Mouse (Mus musculus) embryo, embryonic 11.5 days (tissue): ENCODE data around the gene Tmem63b.
"Not testable (repeated sequence)": the region's sequence is repeated elsewhere in the genome, so short reads cannot be mapped to it uniquely, and the experiment has no call there.

Experiments used
- DNase-seq: peaks from one replicate; pipeline ENCODE4 v3.0.0-alpha.2; 2012; ENCODE audit warnings: low read depth, low spot score

Gene Tmem63b

DNA sequence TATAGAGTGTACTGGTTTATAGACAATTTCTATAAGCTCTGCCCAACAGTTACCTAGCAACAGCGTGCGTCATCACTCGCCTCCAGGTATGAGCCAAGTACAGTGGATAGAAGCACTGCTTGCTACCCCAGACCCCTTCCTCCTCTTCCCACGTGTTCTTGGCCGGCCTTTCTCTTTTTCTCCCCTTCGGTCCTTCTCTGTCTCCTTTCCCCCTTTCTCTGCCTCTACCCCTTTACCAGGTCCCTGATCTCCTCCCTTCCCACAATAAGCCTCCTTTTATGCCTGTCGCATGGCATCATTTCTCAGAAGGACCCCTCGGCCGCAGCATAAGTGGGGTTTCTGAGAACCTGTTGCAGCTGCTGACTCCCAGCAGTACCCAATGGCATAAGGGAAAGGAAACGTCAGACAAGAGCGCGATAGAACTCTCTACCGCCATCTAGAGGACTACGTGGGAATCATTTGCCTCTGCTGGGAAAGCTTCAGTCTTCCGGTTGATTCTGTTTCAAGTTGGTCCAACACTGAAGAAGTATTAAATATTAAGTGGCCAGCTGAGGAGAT lies 60.0 kb downstream of the Tmem63b start:
- DNase-seq = peak; percentile 81

DNA sequence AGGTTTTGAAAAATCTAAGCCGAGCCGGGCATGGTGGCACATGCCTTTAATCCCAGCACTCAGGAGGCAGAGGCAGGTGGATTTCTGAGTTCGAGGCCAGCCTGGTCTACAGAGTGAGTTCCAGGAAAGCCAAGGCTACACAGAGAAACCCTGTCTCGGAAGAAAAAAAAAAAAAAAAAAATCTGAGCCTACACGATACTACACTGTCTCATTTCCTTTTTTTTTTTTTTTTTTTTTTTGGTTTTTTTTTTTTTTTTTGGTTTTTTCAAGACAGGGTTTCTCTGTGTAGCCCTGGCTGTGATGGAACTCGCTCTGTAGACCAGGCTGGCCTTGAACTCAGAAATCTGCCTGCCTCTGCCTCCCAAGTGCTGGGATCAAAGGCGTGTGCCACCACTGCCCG lies 63.3 kb downstream of the Tmem63b start:
- DNase-seq = not testable (repeated sequence)

DNA sequence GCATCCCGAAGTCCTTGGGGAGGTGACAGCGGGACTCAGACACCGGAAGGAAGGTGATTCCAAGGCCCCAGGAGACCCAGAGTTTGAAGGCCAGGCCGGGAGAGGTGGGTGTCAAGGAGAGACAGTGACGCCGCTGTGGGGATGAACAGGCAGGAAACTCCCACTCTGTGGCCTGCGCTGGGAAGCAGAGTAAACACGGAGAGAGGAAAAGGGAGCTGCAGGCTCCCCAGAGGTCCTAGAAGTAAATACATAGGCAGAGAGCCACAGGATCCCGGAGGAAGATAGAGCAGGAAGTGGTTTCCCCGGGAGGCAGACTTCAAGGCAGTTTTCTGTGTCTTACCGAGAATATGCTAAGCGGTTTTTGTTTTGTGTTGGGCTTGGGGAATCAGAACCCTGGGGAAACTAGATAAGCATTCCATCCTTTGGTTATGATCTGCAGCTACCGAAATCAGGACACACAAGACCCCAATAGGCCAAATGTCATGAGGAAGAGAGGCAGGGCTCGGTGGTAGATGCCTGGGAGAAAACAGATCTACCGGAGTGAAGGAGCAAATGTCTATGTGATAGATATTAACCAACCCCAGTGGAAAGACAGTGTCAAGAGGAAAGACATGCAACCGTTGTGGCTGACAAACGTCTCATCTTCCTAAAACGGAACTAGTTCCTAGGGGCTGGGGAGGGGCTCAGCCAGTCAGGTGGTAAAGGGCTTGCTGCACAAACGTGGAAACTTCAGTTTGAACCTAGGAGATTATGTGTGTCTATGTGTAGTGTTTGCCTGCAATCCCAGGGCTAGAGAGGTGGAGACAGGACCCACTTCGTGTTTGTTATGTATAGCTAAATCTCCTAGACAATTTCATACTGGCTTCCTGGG lies 67.1 kb downstream of the Tmem63b start:
- no peak for DNase-seq

DNA sequence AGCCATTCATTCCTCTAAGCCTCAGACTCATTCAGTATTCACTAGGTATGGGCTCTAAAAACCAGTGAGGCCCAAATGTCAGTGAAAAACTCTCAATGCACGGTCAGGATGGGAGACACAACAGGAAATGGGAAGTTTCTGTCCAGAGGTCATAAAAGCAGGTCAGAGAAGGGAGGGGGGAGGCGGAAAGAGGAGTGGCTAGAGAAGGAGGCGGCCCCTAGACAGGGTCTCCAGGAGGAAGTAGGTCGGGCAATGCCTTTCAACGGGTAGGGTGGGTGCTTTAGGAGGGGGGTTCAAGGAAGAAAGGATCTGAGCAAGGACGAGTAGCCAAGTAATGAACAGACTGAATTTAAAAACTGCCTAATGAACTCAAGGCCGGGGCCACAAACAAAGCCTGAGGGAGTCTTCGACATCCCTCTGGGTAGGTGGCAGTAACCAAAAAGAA lies 67.7 kb downstream of the Tmem63b start:
- DNase-seq = no peak

DNA sequence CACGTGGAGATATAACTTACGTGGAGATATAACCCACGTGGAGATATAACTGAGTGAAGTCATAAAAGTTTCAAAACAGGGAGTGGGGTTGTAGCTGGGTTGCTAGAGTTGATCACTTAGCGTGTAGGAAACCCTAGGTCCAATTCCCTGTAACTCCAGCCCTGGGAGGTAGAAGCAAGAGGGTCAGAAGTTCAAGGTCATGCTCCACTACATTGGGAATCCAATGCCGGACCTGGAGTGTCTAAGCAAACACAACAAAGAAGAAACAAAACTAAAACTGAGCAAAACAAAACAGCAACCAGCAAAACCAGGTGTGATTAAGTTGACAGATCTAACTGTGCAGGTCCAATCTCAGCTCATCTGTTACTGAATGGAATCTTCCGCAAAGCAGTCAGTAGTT lies 69.0 kb downstream of the Tmem63b start:
- DNase-seq = no peak

DNA sequence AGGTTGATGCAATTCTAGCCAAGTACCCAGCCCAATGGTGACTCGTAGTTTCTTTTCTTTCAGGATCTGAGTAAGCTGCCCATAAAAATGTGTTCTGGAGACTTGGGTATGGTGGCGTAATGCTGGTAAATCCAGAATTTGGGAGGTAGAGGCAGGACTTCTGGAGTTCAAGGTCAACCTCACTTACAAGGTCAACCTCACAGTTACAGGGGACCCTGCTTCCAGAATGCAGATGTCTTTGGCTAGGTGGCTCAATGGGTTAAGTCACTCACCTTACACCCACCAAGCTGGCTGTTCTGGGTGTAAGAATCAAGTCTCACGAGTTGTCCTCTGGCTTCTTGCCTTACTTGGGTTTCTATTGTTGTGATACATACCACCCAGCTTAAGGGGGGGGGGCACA lies 70.0 kb downstream of the Tmem63b start:
- DNase-seq = no peak

DNA sequence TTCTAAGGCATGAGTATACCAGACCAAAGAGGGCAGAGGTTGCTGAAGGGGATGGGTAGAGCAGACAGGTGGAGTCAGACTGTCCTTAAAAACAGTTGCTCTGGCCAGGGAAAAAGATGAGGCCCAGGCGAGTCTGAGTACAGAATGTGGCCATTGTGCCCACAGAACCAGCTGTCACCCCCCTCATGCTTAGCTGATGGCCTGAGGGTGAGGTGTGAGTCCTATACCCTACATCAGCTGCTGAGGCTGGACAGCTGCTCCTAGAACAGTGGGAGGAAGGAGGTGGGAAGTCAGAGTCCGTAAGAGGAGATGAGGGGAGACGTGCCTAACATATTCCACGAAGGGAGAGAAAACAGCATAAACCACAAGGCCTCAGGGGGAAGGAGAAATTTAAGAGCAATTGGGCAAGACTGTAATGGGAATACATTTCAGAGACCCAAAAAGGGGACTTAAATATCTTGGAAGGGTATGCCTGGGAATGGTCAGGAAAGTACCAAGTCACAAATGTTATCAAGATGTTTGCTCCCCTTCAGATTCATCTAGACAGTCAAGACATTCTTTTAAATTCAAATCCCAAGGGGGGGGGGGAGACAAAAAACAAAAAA lies 70.6 kb downstream of the Tmem63b start:
- no peak for DNase-seq

DNA sequence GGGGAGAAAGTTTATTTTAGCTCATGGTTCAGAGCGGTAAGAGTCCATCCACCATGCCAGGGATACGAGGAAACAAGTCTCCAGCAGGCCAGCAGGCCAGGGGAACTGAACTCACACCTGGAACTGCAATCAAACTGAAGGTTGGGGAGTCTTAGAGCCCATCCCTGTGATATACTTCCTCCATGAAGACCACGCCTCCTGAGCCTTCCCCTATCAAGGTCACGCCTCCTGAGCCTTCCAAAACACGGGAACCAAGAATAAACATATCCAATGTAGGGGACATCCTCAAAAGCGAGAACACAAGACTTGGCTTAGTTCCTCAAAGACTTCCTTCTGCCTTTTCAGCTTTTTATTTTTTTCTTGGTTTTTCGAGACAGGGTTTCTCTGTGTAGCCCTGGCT lies 73.8 kb downstream of the Tmem63b start:
- DNase-seq = no peak

DNA sequence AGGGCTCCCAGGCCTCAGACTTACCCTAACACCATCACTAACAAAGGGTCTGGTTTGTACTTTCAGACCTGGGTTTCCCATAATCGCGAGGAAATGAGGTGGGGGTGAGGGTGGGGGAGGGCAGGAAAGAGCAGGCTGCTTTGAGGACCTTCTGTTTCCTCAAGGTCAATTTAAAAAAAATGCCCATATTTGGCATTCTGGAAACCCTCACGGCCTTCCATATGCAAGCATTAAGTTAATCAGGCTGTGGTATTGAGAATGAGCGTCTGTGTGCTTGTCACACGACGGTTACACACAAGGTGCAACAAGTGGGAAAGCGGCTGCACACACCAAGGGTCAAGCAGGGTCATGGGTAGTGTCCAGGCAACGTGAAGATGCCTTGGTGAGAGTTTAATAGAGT lies 74.7 kb downstream of the Tmem63b start:
- no peak for DNase-seq
